Mouse (Mus musculus) limb, embryonic 13.5 days (tissue): ENCODE data around the gene Celf1. TPM values are rescaled to one million over a fixed set of nuclear protein-coding genes. Genes with fewer than 3 reads are reported as not detected.
"Not testable (repeated sequence)": the region's sequence is repeated elsewhere in the genome, so short reads cannot be mapped to it uniquely, and the experiment has no call there.

Experiments used
- ATAC-seq: fragments of 200-750 bp; cut with Nextera tagmentation; 2 replicates; pipeline ENCODE4 v1.8.0; 2017; ENCODE audit warnings: low read depth, moderate number of reproducible peaks, moderate TSS enrichment; ENCODE audit not compliant: low FRiP score
- H3K27ac ChIP-seq: fragments of 300-500 bp; sonication (generic); 2 replicates; pipeline ENCODE4 v1.5.1; 2015; ENCODE audit warnings: inconsistent platforms, mild to moderate bottlenecking, moderate library complexity
- H3K27me3 ChIP-seq: fragments of 300-500 bp; sonication (generic); 2 replicates; pipeline ENCODE4 v1.6.1; 2015; ENCODE audit warnings: mild to moderate bottlenecking, inconsistent platforms
- H3K36me3 ChIP-seq: fragments of 300-500 bp; sonication (generic); 2 replicates; pipeline ENCODE4 v1.6.1; 2015; ENCODE audit warnings: inconsistent platforms, mild to moderate bottlenecking, moderate library complexity
- H3K4me1 ChIP-seq: fragments of 300-500 bp; sonication (generic); 2 replicates; pipeline ENCODE4 v1.6.1; 2015; ENCODE audit warnings: inconsistent platforms
- H3K4me2 ChIP-seq: fragments of 300-500 bp; sonication (generic); replicated peaks from 2 replicates; pipeline ENCODE4 v1.6.1; 2015; ENCODE audit warnings: inconsistent platforms, mild to moderate bottlenecking, moderate library complexity
- H3K4me3 ChIP-seq: fragments of 300-500 bp; sonication (generic); 2 replicates; pipeline ENCODE4 v1.5.1; 2015; ENCODE audit warnings: moderate library complexity, mild to moderate bottlenecking, inconsistent platforms
- H3K9ac ChIP-seq: fragments of 300-500 bp; sonication (generic); 2 replicates; pipeline ENCODE4 v1.6.1; 2015; ENCODE audit warnings: mild to moderate bottlenecking, inconsistent platforms
- H3K9me3 ChIP-seq: fragments of 300-500 bp; sonication (generic); 2 replicates; pipeline ENCODE4 v1.6.1; 2016; ENCODE audit warnings: inconsistent platforms
- WGBS: fragments of 180-500 bp; shearing (Covaris S2); methylation state at CpG from one replicate; pipeline ENCODE4 v1.1.7; 2015; 5-methylcytosine and 5-hydroxymethylcytosine counted together
- polyA plus RNA-seq: library from polyadenylated mRNA; unstranded; fragments of >200 nt; fragmentation: Nextera tagmentation; extraction: Ambion mirVana; gene quantifications from 2 replicates; pipeline ENCODE4 v1.2.1, GENCODE M21; 2015

Gene Celf1
- polyA plus RNA-seq, result 80.3 and 89.7 TPM in 2 replicates

GRCm38 (mm10) chr2:90940233-90941229 is at the start of gene Celf1:
TSS of gene Celf1 (plus strand) at chr2:90940382.
- Histone ChIP-seq H3K4me3 (peak within 1 kb of the TSS; percentile 94), H3K4me2 (peak within 1 kb of the TSS; percentile 79), H3K4me1 (peaks cover 26% of the 10 kb centered on the region), H3K27me3 (no peaks in the 10 kb centered on the region), H3K9ac (peak within 1 kb of the TSS; percentile 98), H3K9me3 (no peaks in the 10 kb centered on the region), H3K36me3 (no peaks in the 10 kb centered on the region), H3K27ac (peak within 1 kb of the TSS; percentile 93)
- under 1% methylated on average over 81 of the region's 113 CpGs for WGBS
- ATAC-seq, result peak; percentile 94

GRCm38 (mm10) chr2:90893673-90894298 is 46.4 kb upstream of the Celf1 start:
- no peak for ATAC-seq
- Histone ChIP-seq H3K9ac (no peak overlapping the region), H3K36me3 (peaks cover 60% of the 10 kb centered on the region), H3K4me1 (peaks cover 14% of the 10 kb centered on the region), H3K4me3 (no peak overlapping the region), H3K27me3 (peaks cover 11% of the 10 kb centered on the region), H3K27ac (no peak overlapping the region), H3K4me2 (no peak overlapping the region), H3K9me3 (no peaks in the 10 kb centered on the region)
- WGBS, result 91% methylated on average over 6 of the region's 6 CpGs

GRCm38 (mm10) chr2:90894299-90894677 is 45.9 kb upstream of the Celf1 start:
- H3K27me3 ChIP-seq, H3K4me2 ChIP-seq, H3K4me3 ChIP-seq, H3K27ac ChIP-seq, H3K9ac ChIP-seq, ATAC-seq, H3K9me3 ChIP-seq: not testable (repeated sequence)
- WGBS, result 96% methylated on average over 3 of the region's 3 CpGs
- H3K36me3 ChIP-seq, result peaks cover 64% of the 10 kb centered on the region
- peaks cover 11% of the 10 kb centered on the region for H3K4me1 ChIP-seq

- peak overlapping the region; percentile 93 for H3K9ac ChIP-seq
- H3K27ac ChIP-seq, result no peak overlapping the region
- WGBS, result 92% methylated on average over 2 of the region's 2 CpGs
- H3K4me1 ChIP-seq, result peaks cover 30% of the 10 kb centered on the region
- ATAC-seq, result no peak
- H3K27me3 ChIP-seq, result no peaks in the 10 kb centered on the region
- H3K4me3 ChIP-seq, result peak overlapping the region; percentile 85
- H3K36me3 ChIP-seq, result peaks cover 58% of the 10 kb centered on the region
- H3K9me3 ChIP-seq, result no peaks in the 10 kb centered on the region
- H3K4me2 ChIP-seq, result peak overlapping the region; percentile 80
Observed at GRCm38 (mm10) chr2:90903398-90903797, 36.8 kb upstream of the Celf1 start.

- peaks cover 30% of the 10 kb centered on the region for H3K4me1 ChIP-seq
Observed at GRCm38 (mm10) chr2:90904076-90904855, 35.9 kb upstream of the Celf1 start, which contains the start of the genes Kbtbd4 and Ndufs3. TSS of gene Kbtbd4 (plus strand) at chr2:90904740. TSS of gene Ndufs3 (minus strand) at chr2:90904827.

GRCm38 (mm10) chr2:90904856-90905224 is 35.3 kb upstream of the Celf1 start:
- Histone ChIP-seq H3K4me1 (peaks cover 30% of the 10 kb centered on the region), H3K36me3 (peaks cover 64% of the 10 kb centered on the region), H3K9me3 (no peaks in the 10 kb centered on the region), H3K4me3 (peak overlapping the region; percentile 85), H3K27ac (peak overlapping the region; percentile 91), H3K4me2 (peak overlapping the region; percentile 80), H3K9ac (peak overlapping the region; percentile 93), H3K27me3 (no peaks in the 10 kb centered on the region)
- WGBS, result 0% methylated on average over 21 of the region's 21 CpGs
- peak; percentile 66 for ATAC-seq

More at GRCm38 (mm10) chr2:90904076-90904855, 35.9 kb upstream of the Celf1 start, which contains the start of the genes Kbtbd4 and Ndufs3:
- Histone ChIP-seq H3K27ac (peak within 1 kb of the TSS; percentile 91), H3K9ac (peak within 1 kb of the TSS; percentile 93), H3K36me3 (peaks cover 59% of the 10 kb centered on the region), H3K9me3 (no peaks in the 10 kb centered on the region), H3K4me2 (peak within 1 kb of the TSS; percentile 80), H3K4me3 (peak within 1 kb of the TSS; percentile 85), H3K27me3 (no peaks in the 10 kb centered on the region)
- ATAC-seq, result peak; percentile 95
- under 1% methylated on average over 43 of the region's 43 CpGs for WGBS

- Histone ChIP-seq H3K36me3 (peaks cover 70% of the 10 kb centered on the region), H3K9ac (no peak overlapping the region), H3K4me2 (no peak overlapping the region), H3K4me1 (peaks cover 30% of the 10 kb centered on the region), H3K4me3 (no peak overlapping the region), H3K27ac (no peak overlapping the region), H3K9me3 (no peaks in the 10 kb centered on the region), H3K27me3 (no peaks in the 10 kb centered on the region)
- ATAC-seq, result no peak
- 95% methylated on average over 2 of the region's 2 CpGs for WGBS
Observed at GRCm38 (mm10) chr2:90906721-90907120, 33.5 kb upstream of the Celf1 start.

GRCm38 (mm10) chr2:90910861-90911260 is 29.3 kb upstream of the Celf1 start:
- H3K9ac ChIP-seq, result no peak overlapping the region
- WGBS, result 84% methylated on average over 1 of the region's 1 CpGs
- no peaks in the 10 kb centered on the region for H3K27me3 ChIP-seq
- H3K36me3 ChIP-seq, result peaks cover 78% of the 10 kb centered on the region
- H3K27ac ChIP-seq, result no peak overlapping the region
- H3K9me3 ChIP-seq, result no peaks in the 10 kb centered on the region
- no peak overlapping the region for H3K4me2 ChIP-seq
- peaks cover 19% of the 10 kb centered on the region for H3K4me1 ChIP-seq
- no peak overlapping the region for H3K4me3 ChIP-seq
- no peak for ATAC-seq

GRCm38 (mm10) chr2:90911668-90912067 is 28.5 kb upstream of the Celf1 start:
- no peaks in the 10 kb centered on the region for H3K9me3 ChIP-seq
- no peak for ATAC-seq
- no peak overlapping the region for H3K4me3 ChIP-seq
- H3K27ac ChIP-seq, result no peak overlapping the region
- 74% methylated on average over 1 of the region's 1 CpGs for WGBS
- H3K4me1 ChIP-seq, result peaks cover 21% of the 10 kb centered on the region
- no peaks in the 10 kb centered on the region for H3K27me3 ChIP-seq
- no peak overlapping the region for H3K4me2 ChIP-seq
- no peak overlapping the region for H3K9ac ChIP-seq
- peaks cover 71% of the 10 kb centered on the region for H3K36me3 ChIP-seq

- Histone ChIP-seq H3K9me3 (no peaks in the 10 kb centered on the region), H3K27ac (no peak overlapping the region), H3K9ac (peak overlapping the region; percentile 19; the same call in 1 of the 2 replicates), H3K4me1 (peaks cover 24% of the 10 kb centered on the region), H3K4me3 (no peak overlapping the region), H3K27me3 (no peaks in the 10 kb centered on the region), H3K36me3 (peaks cover 52% of the 10 kb centered on the region), H3K4me2 (no peak overlapping the region)
- 88% methylated on average over 2 of the region's 2 CpGs for WGBS
- ATAC-seq, result no peak
Observed at GRCm38 (mm10) chr2:90913671-90914070, 26.5 kb upstream of the Celf1 start.

- Histone ChIP-seq H3K27ac (no peak overlapping the region), H3K36me3 (peaks cover 34% of the 10 kb centered on the region), H3K4me2 (peak overlapping the region; percentile 80), H3K27me3 (no peaks in the 10 kb centered on the region), H3K4me3 (no peak overlapping the region), H3K9ac (0 out of 2 replicates have a peak overlapping the region, but pooled peaks have one; percentile 98), H3K9me3 (no peaks in the 10 kb centered on the region), H3K4me1 (peaks cover 24% of the 10 kb centered on the region)
- 76% methylated on average over 1 of the region's 1 CpGs for WGBS
- ATAC-seq, result no peak
Observed at GRCm38 (mm10) chr2:90915516-90915915, 24.7 kb upstream of the Celf1 start.
